Mouse (Mus musculus): Measurements from ENCODE around the gene Slc11a1. TPM values are rescaled to one million over a fixed set of nuclear protein-coding genes. Genes with fewer than 3 reads are reported as not detected.

The Slc11a1 gene
- polyA plus RNA-seq, 1 experiment = 169 TPM

- Histone ChIP-seq H3K4me3 (ENCODE audit: extremely low read depth, insufficient read depth, insufficient read length) (peak overlapping the region; percentile 73), H3K36me3 (ENCODE audit: control insufficient read depth, insufficient read depth, low read length) (peaks cover 17% of the 10 kb centered on the region), H3K4me1 (ENCODE audit: control insufficient read depth, insufficient read depth, insufficient read length) (peaks cover 3% of the 10 kb centered on the region; the same call in 1 of the 2 replicates), H3K27me3 (ENCODE audit: control insufficient read depth, insufficient read depth, low read length) (no peaks in the 10 kb centered on the region), H3K27ac (ENCODE audit: insufficient read depth, low read length) (peak overlapping the region; percentile 94)
- under 1% methylated on average over 41 of the region's 41 CpGs for WGBS
- DNase-seq (ENCODE audit: low read depth in 1 of 2, low spot score in 2 of 2) = peak; percentile 80 to 97
- TF ChIP-seq POLR2A (IDR thresholded peaks at IDR 0.05; ENCODE audit: low read depth, low read length) (peak; percentile 80), CTCF (IDR thresholded peaks at IDR 0.05; ENCODE audit: extremely low read depth, insufficient read depth, insufficient read length, insufficient replicate concordance) (peak; percentile 76)
These were observed 22.4 kb downstream of the Slc11a1 start for GRCm38 (mm10) chr1:74397268-74397918.

GRCm38 (mm10) chr1:74397919-74398451 lies 23.0 kb downstream of the Slc11a1 start:
- TF ChIP-seq CTCF (IDR thresholded peaks at IDR 0.05; ENCODE audit: extremely low read depth, insufficient read depth, insufficient read length, insufficient replicate concordance) = peak; percentile 29; the same call in 1 of the 2 replicates
- no peak for TF ChIP-seq POLR2A (IDR thresholded peaks at IDR 0.05; ENCODE audit: low read depth, low read length)
- Histone ChIP-seq H3K27ac (ENCODE audit: insufficient read depth, low read length) (peak overlapping the region; percentile 94), H3K4me3 (ENCODE audit: extremely low read depth, insufficient read depth, insufficient read length) (peak overlapping the region; percentile 73), H3K36me3 (ENCODE audit: control insufficient read depth, insufficient read depth, low read length) (peaks cover 17% of the 10 kb centered on the region), H3K27me3 (ENCODE audit: control insufficient read depth, insufficient read depth, low read length) (no peaks in the 10 kb centered on the region), H3K4me1 (ENCODE audit: control insufficient read depth, insufficient read depth, insufficient read length) (no peaks in the 10 kb centered on the region)
- DNase-seq (ENCODE audit: low read depth in 1 of 2, low spot score in 2 of 2) = peak; percentile 64 to 77
- WGBS = 1% methylated on average over 11 of the region's 11 CpGs

DNA sequence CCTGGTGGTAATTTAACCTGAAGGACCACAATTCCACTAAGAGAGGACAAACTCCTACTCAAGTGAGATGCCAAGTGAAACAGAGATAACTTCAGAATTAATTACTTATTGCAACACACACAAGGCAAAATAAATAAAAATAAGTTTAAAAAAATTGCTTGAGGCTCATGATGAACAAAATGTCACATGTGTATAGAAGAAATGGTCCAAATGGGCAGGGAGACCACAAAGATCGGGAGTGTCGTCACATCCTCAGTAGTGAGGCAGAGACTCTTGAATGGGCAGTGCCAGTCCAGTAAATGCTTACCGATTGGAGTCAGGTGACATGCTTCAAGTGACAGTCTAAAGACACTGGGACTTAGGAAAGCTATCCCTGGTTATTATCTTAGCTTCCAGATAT lies 25.5 kb downstream of the Slc11a1 start:
- Histone ChIP-seq H3K4me3 (ENCODE audit: extremely low read depth, insufficient read depth, insufficient read length) (no peak overlapping the region), H3K36me3 (ENCODE audit: control insufficient read depth, insufficient read depth, low read length) (no peaks in the 10 kb centered on the region), H3K4me1 (ENCODE audit: control insufficient read depth, insufficient read depth, insufficient read length) (no peaks in the 10 kb centered on the region), H3K27me3 (ENCODE audit: control insufficient read depth, insufficient read depth, low read length) (no peaks in the 10 kb centered on the region), H3K27ac (ENCODE audit: insufficient read depth, low read length) (no peak overlapping the region)
- WGBS = 91% methylated on average over 3 of the region's 3 CpGs
- no peak for DNase-seq (ENCODE audit: low read depth in 1 of 2, low spot score in 2 of 2)
- TF ChIP-seq CTCF (IDR thresholded peaks at IDR 0.05; ENCODE audit: extremely low read depth, insufficient read depth, insufficient read length, insufficient replicate concordance) (no peak), POLR2A (IDR thresholded peaks at IDR 0.05; ENCODE audit: low read depth, low read length) (no peak)

DNA sequence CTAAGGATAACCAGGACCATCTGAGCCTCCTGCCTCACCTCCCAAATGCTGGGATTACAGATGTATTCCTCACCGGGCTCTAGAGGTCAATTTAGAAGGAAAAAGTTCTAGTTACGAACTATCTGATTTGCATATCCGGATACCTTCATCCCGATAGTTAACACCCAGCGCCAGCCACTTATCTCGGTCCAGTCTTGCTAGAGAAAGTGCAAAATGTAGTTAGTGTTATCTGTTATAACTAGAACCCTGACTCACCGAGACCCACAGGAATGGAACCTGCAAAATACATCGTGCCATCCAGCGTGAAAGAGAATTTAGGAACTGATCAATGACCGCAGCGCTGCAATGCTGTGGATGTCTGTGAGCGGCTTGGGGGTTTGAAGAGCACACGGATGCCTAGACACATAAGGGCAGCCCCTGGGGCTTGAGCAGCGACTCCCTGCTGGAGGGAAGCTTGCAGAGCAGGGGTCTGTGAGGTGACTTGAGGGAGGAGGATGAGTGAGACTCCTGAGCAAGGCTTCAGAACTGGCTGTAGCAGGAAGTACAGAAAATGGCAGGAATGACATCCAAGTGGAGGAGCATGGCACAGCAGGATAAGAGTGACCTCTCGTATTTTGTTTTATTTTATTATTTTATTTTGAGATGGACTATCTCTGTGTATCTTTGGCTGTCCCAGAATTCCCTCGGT lies 26.2 kb downstream of the Slc11a1 start:
- 72% methylated on average over 16 of the region's 16 CpGs for WGBS
- no peak for TF ChIP-seq POLR2A (IDR thresholded peaks at IDR 0.05; ENCODE audit: low read depth, low read length)
- TF ChIP-seq CTCF (IDR thresholded peaks at IDR 0.05; ENCODE audit: extremely low read depth, insufficient read depth, insufficient read length, insufficient replicate concordance) = no peak
- DNase-seq (ENCODE audit: low read depth in 1 of 2, low spot score in 2 of 2) = no peak
- no peaks in the 10 kb centered on the region for H3K4me1 ChIP-seq (ENCODE audit: control insufficient read depth, insufficient read depth, insufficient read length)
- no peaks in the 10 kb centered on the region for H3K27me3 ChIP-seq (ENCODE audit: control insufficient read depth, insufficient read depth, low read length)
- H3K27ac ChIP-seq (ENCODE audit: insufficient read depth, low read length) = no peak overlapping the region
- H3K4me3 ChIP-seq (ENCODE audit: extremely low read depth, insufficient read depth, insufficient read length) = no peak overlapping the region
- no peaks in the 10 kb centered on the region for H3K36me3 ChIP-seq (ENCODE audit: control insufficient read depth, insufficient read depth, low read length)

DNA sequence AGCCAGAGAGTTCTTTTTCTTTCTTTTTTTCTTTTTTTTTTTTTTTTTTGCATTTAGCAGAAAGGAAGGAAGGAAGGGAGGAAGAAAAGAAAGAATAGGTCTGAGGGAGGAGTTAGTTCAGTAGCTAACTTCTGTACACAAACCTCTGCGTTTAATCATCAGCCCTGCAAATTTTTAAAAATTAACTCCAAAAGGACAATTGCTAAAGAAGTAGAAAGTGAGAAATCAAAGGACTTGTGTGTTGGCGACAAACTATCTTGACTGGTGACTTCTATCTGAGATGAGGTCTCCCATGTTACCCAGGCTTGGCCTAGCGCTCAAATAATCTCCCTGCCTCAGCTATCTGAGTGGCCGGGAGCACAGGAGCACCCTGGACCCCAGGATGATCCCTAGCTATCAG lies 29.2 kb downstream of the Slc11a1 start:
- no peak for DNase-seq (ENCODE audit: low read depth in 1 of 2, low spot score in 2 of 2)
- TF ChIP-seq CTCF (IDR thresholded peaks at IDR 0.05; ENCODE audit: extremely low read depth, insufficient read depth, insufficient read length, insufficient replicate concordance) (no peak), POLR2A (IDR thresholded peaks at IDR 0.05; ENCODE audit: low read depth, low read length) (no peak)
- Histone ChIP-seq H3K27ac (ENCODE audit: insufficient read depth, low read length) (no peak overlapping the region), H3K4me1 (ENCODE audit: control insufficient read depth, insufficient read depth, insufficient read length) (no peaks in the 10 kb centered on the region), H3K36me3 (ENCODE audit: control insufficient read depth, insufficient read depth, low read length) (no peaks in the 10 kb centered on the region), H3K4me3 (ENCODE audit: extremely low read depth, insufficient read depth, insufficient read length) (no peak overlapping the region), H3K27me3 (ENCODE audit: control insufficient read depth, insufficient read depth, low read length) (no peaks in the 10 kb centered on the region)
- WGBS = 91% methylated on average over 4 of the region's 4 CpGs

- Histone ChIP-seq H3K4me3 (ENCODE audit: extremely low read depth, insufficient read depth, insufficient read length) (no peak within 1 kb of the TSS), H3K27me3 (ENCODE audit: control insufficient read depth, insufficient read depth, low read length) (no peaks in the 10 kb centered on the region), H3K27ac (ENCODE audit: insufficient read depth, low read length) (no peak within 1 kb of the TSS), H3K4me1 (ENCODE audit: control insufficient read depth, insufficient read depth, insufficient read length) (no peaks in the 10 kb centered on the region), H3K36me3 (ENCODE audit: control insufficient read depth, insufficient read depth, low read length) (no peaks in the 10 kb centered on the region)
- no peak for TF ChIP-seq CTCF (IDR thresholded peaks at IDR 0.05; ENCODE audit: extremely low read depth, insufficient read depth, insufficient read length, insufficient replicate concordance)
- TF ChIP-seq POLR2A (IDR thresholded peaks at IDR 0.05; ENCODE audit: low read depth, low read length) = no peak
- 58% methylated on average over 15 of the region's 15 CpGs for WGBS
- DNase-seq (ENCODE audit: low read depth in 1 of 2, low spot score in 2 of 2) = no peak
These were observed 33.9 kb downstream of the Slc11a1 start, which contains the start of gene Vil1 for GRCm38 (mm10) chr1:74408589-74409504. Gene Vil1, plus strand, starts transcription at chr1:74409376.

Measured in spleen, adult 2 months (tissue).